Mouse (Mus musculus) left cerebral cortex, postnatal 36 days (tissue): ENCODE data around the gene Mtmr11. TPM values are rescaled to one million over a fixed set of nuclear protein-coding genes. Genes with fewer than 3 reads are reported as not detected.
"Not testable (repeated sequence)": the region's sequence is repeated elsewhere in the genome, so short reads cannot be mapped to it uniquely, and the experiment has no call there.

ENCODE experiments used
- DNase-seq, 2 experiments: peaks; one replicate each; pipeline ENCODE4 v3.0.0; 2021 to 2022; ENCODE audit warnings: low spot score in 2 of 2, mixed read lengths in 1 of 2
- intact Hi-C: fragments of 180-260 bp; cut with DNase I; formaldehyde crosslinking; loops from one replicate; pipeline ENCODE4 v1.15.1; 2025
- microRNA-seq: library from miRNA; unstranded; fragments of <30 nt; microRNA quantifications from one replicate; pipeline ENCODE4 v1.2.0, GENCODE M21; 2022
- total RNA-seq, 2 experiments: library from RNA; stranded (reverse); gene quantifications; 2 replicates each; pipeline ENCODE4 v1.2.3; 2021

The Mtmr11 gene
- total RNA-seq, 2 experiments from 2014 or later = 5.7 to 6.7 TPM

- no peak for DNase-seq
- intact Hi-C loops = no loop called here
These were observed 36.4 kb downstream of the Mtmr11 start for GRCm38 (mm10) chr3:96198181-96198580.

- intact Hi-C loops, DNase-seq: not testable (repeated sequence)
These were observed 36.9 kb downstream of the Mtmr11 start for GRCm38 (mm10) chr3:96198601-96199251.

GRCm38 (mm10) chr3:96199731-96200130 lies 37.9 kb downstream of the Mtmr11 start:
- intact Hi-C loops = no loop called here

GRCm38 (mm10) chr3:96207819-96208218 lies 46.0 kb downstream of the Mtmr11 start:
- intact Hi-C loops = no loop called here
- DNase-seq = no peak

More at GRCm38 (mm10) chr3:96199731-96200130, 37.9 kb downstream of the Mtmr11 start:
- DNase-seq = no peak

GRCm38 (mm10) chr3:96209242-96209641 lies 47.4 kb downstream of the Mtmr11 start:
- intact Hi-C loops = no loop called here
- no peak for DNase-seq

GRCm38 (mm10) chr3:96219191-96219641 lies 57.4 kb downstream of the Mtmr11 start:
- intact Hi-C loops = loop anchor here (5.0 kb wide), 1 partner anchor 152 kb away; no protein-coding TSS in a partner anchor
- peak; percentile 23 to 32 for DNase-seq

GRCm38 (mm10) chr3:96219661-96220130 lies 57.9 kb downstream of the Mtmr11 start, which contains the start of the genes Bola1 and Hist2h2ab:
Gene Bola1, minus strand, starts transcription at chr3:96219709.
Gene Hist2h2ab, plus strand, starts transcription at chr3:96219865.
- intact Hi-C loops = loop anchor here (2.0 to 5.0 kb wide), 3 partner anchors 25 to 152 kb away; partner anchors contain the start of genes Hist2h2aa1 and Hist2h4
- peak; percentile 84 to 86 for DNase-seq

GRCm38 (mm10) chr3:96220131-96220764 lies 58.4 kb downstream of the Mtmr11 start:
- intact Hi-C loops = loop anchor here (2.0 kb wide), 2 partner anchors 25 to 43 kb away; partner anchors contain the start of genes Hist2h2aa1 and Hist2h4
- not testable (repeated sequence) for DNase-seq

- peak; percentile 83 to 87 for DNase-seq
- intact Hi-C loops = loop anchor here (2.0 kb wide), 2 partner anchors 24 to 42 kb away; partner anchors contain the start of genes Hist2h2aa1 and Hist2h4
These were observed 59.2 kb downstream of the Mtmr11 start, which contains the start of the genes Hist2h2ac and Hist2h2be for GRCm38 (mm10) chr3:96220765-96221639. Gene Hist2h2ac, minus strand, starts transcription at chr3:96220880. Gene Hist2h2be, plus strand, starts transcription at chr3:96221119.

Small RNAs within 50 kb of the gene (microRNA-seq; reads per million reads assigned to microRNA genes)
- gene Gm44492 = not detected

Other genes with a start within 250 kb of the Mtmr11 start
- gene Anp32e, start 232.8 kb upstream of the Mtmr11 start, total RNA-seq = 10 to 100 TPM; 87.9 to 91.2 TPM
- 10 to 100 TPM; 80.1 to 93.9 TPM for gene Plekho1, start 166.0 kb upstream of the Mtmr11 start, total RNA-seq
- 10 to 100 TPM; 40.5 to 42.1 TPM for gene Vps45, start 103.5 kb upstream of the Mtmr11 start, total RNA-seq
- gene Otud7b, start 57.5 kb upstream of the Mtmr11 start, total RNA-seq = 10 to 100 TPM; 28.8 to 32.0 TPM
- gene Sf3b4, start 10.3 kb downstream of the Mtmr11 start, total RNA-seq = 10 to 100 TPM; 40.7 to 42.9 TPM
- gene Sv2a, start 19.1 kb downstream of the Mtmr11 start, total RNA-seq = 100 to 1,000 TPM; 399 to 446 TPM
- 10 to 100 TPM; 13.3 to 19.4 TPM for gene Bola1, start 57.7 kb downstream of the Mtmr11 start, total RNA-seq
- 10 to 100 TPM in 1 of 2 experiments, 1 to 10 TPM in 1; 10.0 to 11.1 TPM for gene Hist2h2ab, start 57.9 kb downstream of the Mtmr11 start, total RNA-seq
- gene Hist2h2ac, start 58.9 kb downstream of the Mtmr11 start, total RNA-seq = 10 to 100 TPM; 24.2 to 27.9 TPM
- 1 to 10 TPM; 4.8 to 5.1 TPM for gene Hist2h2be, start 59.1 kb downstream of the Mtmr11 start, total RNA-seq
- gene Hist2h3c2, start 77.1 kb downstream of the Mtmr11 start, total RNA-seq = 1 to 10 TPM; 5.9 to 6.1 TPM
- gene Hist2h2aa2, start 78.3 kb downstream of the Mtmr11 start, total RNA-seq = 100 to 1,000 TPM; 204 to 210 TPM
- gene Hist2h2aa1, start 83.5 kb downstream of the Mtmr11 start, total RNA-seq = 10 to 100 TPM in 1 of 2 experiments, 1 to 10 TPM in 1; 6.3 to 10.1 TPM
- not detected for gene Hist2h3c1, start 84.7 kb downstream of the Mtmr11 start, total RNA-seq
- gene Hist2h4, start 101.3 kb downstream of the Mtmr11 start, total RNA-seq = 10 to 100 TPM; 27.9 to 34.6 TPM
- gene Hist2h3b, start 106.7 kb downstream of the Mtmr11 start, total RNA-seq = 10 to 100 TPM; 60.7 to 62.3 TPM
- gene Hist2h2bb, start 107.7 kb downstream of the Mtmr11 start, total RNA-seq = 100 to 1,000 TPM; 148 to 154 TPM
- 1 to 10 TPM; 2.1 to 2.2 TPM for gene Fcgr1, start 132.0 kb downstream of the Mtmr11 start, total RNA-seq